Mouse (Mus musculus) erythroblast, embryonic 14.5 days (primary cell): ENCODE measurements around the gene Axin2.

ENCODE experiments used
- GATA1 ChIP-seq: IDR thresholded peaks from 2 replicates; pipeline ENCODE4 v1.6.1; 2012; ENCODE audit warnings: low read length, inconsistent platforms, mixed read lengths
- TAL1 ChIP-seq: IDR thresholded peaks from 3 replicates; pipeline ENCODE4 v1.6.1; 2012; ENCODE audit warnings: low read length, inconsistent platforms, mixed read lengths

DNA sequence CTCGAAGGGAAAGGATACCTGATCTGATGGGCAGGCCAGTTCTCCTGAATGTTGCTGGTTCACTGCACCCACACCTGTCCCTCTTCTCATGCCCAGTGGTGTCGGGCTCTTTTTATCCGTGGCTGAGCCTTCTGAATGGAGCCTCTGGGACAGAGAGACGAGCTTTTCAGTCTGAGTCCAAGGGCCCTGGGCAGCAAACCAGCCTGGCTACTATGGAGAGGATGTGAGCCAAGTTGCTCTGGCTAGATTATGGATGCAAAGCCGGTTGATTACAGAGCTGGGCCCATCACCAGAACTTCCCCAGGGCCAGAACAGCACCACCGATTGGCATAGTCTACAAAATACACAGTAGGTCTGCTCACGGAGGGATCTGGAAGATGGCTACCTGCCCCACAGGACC lies 18.5 kb upstream of the Axin2 start:
- TF ChIP-seq TAL1, result no peak
- TF ChIP-seq GATA1, result no peak
